Mouse (Mus musculus) layer of hippocampus, adult 8-10 months (tissue): Measurements from ENCODE around the gene Espnl. TPM values are rescaled to one million over a fixed set of nuclear protein-coding genes. Genes with fewer than 3 reads are reported as not detected.

Experiments
- DNase-seq, 2 experiments: peaks; one replicate each; pipeline ENCODE4 v3.0.0; 2022; ENCODE audit warnings: low spot score in 2 of 2
- total RNA-seq, 4 experiments: library from RNA; stranded (reverse); gene quantifications; 2 replicates each; pipeline ENCODE4 v1.2.4; 2022

Gene Espnl
- under 1 TPM in 1 of 4 experiments, not detected in 3; 0.16 TPM for total RNA-seq

DNA sequence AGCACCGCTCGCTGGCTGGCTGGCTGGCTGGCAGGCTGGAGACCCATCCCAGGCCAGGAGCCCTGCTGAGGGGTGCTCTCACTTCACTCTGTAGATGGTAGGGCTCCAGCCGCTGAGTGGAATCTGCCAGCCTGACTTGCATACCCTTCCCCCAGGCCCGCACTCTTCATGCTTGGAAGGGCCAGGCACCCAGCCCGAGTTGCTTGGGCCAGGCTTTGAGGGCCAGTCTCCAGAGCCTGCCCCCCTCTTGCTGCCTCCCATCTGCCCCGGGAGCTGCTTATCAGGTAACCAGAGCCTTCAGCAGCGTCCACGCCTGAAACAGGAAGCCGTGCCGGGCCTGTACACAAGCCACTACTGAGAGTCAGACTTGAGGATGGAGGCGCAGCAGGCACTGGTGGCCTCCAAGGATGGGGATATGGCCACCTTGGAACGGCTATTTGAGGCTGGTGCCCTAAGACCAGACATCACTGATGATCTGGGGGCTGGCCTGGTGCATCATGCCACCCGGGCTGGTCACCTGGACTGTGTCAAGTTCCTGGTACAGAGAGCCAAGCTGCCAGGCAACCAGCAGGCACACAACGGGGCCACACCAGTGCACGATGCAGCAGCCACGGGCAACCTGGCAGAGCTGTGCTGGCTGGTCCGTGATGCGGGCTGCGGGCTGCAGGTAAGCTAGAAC is at the start of gene Espnl:
Gene Espnl (plus strand): TSS at position 316 of the 679 bp plus-strand sequence.
- DNase-seq, result no peak

GRCm38 (mm10) chr1:91272260-91272659 is 49.6 kb upstream of the Espnl start:
- no peak for DNase-seq

- DNase-seq, result no peak
Observed at GRCm38 (mm10) chr1:91276581-91276980, 45.3 kb upstream of the Espnl start.

- no peak for DNase-seq
Observed at GRCm38 (mm10) chr1:91277480-91277879, 44.4 kb upstream of the Espnl start.

DNA sequence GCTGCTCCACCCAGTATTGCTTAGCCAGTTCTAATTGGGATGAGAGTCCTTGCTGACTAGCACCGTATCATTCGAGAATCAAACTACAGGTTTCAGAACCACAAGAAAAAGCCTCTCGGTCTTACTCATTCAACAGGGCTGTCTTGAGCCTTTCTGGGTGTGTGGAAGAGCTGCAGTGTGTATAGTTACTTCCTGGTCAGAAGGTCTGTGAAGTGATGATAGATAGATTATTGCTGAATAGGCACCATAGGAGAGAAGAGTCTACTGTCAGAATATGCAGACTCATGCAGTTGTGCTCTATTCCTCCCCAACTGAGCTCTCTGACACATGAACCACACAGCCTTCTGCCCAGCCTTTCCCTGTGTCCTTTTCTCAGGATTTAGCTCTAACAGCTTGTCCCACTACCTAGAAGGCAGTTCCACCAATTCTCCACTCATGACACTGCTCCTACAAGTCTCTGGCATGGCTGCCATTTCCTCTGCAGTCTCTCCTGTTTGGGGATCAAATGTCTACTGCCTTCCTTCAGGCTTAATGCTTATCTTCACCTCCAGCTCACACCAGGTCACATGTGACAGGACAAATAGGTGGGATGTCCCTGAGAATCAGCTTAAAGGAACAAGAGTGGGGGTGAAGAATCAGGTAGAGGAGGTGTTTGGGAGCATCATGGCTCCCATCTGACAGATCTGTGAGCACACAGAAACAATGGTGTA is 43.3 kb upstream of the Espnl start:
- DNase-seq, result no peak

- DNase-seq, result no peak
Observed at GRCm38 (mm10) chr1:91279126-91279525, 42.7 kb upstream of the Espnl start.

GRCm38 (mm10) chr1:91282582-91282981 is 39.3 kb upstream of the Espnl start:
- DNase-seq, result no peak

DNA sequence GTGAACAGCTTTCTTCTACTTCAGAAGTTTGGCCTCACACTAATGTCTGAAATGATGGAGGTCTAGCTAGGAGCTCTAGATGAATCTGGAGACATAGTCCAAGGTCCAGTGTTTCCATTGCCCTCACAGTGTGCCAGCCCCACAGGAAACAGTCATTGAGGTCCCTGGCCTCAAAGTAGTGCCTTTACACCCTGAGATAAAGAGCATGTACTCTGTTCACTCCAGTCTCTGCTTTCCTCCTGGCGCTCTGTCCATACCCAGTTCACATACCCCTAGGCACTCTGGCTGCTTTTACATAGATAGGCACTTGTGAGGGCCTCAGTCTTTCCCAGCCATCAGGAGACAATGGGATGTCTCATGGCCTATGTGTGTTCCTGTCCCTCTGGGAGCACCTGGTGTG is 32.5 kb upstream of the Espnl start:
- no peak for DNase-seq

GRCm38 (mm10) chr1:91292101-91292825 is 29.6 kb upstream of the Espnl start:
- DNase-seq, result no peak

- no peak for DNase-seq
Observed at GRCm38 (mm10) chr1:91295544-91295943, 26.3 kb upstream of the Espnl start.

- peak; percentile 94 to 95 for DNase-seq
Observed at GRCm38 (mm10) chr1:91297799-91298744, 23.8 kb upstream of the Espnl start, which contains the start of gene Scly. Gene Scly (plus strand): TSS chr1:91298338.

- DNase-seq, result no peak
Observed at GRCm38 (mm10) chr1:91299026-91299706, 22.7 kb upstream of the Espnl start.

- DNase-seq, result no peak
Observed at GRCm38 (mm10) chr1:91299707-91300426, 22.0 kb upstream of the Espnl start.

- DNase-seq, result no peak
Observed at GRCm38 (mm10) chr1:91301206-91301920, 20.5 kb upstream of the Espnl start.

DNA sequence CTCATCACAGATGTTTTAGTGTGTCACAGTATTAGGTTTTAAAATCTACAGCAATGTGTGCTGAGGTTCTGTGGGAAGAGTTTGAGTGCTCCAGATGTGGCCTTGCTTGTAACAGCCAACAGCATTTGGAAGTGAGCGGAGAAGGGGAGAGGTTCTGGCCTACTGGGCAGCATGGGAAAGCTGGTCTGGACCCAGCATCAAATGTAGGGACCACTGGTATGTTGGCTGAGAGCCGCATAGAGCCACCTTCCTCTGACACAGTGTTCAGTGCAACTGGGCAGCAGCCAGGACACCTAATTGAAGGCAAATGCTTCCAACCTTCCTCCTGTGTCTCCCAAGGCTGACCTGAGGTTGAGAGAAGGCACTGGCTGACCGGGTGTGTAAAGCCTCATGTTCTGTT is 19.9 kb upstream of the Espnl start:
- no peak for DNase-seq

GRCm38 (mm10) chr1:91304621-91305020 is 17.3 kb upstream of the Espnl start:
- DNase-seq, result no peak

DNA sequence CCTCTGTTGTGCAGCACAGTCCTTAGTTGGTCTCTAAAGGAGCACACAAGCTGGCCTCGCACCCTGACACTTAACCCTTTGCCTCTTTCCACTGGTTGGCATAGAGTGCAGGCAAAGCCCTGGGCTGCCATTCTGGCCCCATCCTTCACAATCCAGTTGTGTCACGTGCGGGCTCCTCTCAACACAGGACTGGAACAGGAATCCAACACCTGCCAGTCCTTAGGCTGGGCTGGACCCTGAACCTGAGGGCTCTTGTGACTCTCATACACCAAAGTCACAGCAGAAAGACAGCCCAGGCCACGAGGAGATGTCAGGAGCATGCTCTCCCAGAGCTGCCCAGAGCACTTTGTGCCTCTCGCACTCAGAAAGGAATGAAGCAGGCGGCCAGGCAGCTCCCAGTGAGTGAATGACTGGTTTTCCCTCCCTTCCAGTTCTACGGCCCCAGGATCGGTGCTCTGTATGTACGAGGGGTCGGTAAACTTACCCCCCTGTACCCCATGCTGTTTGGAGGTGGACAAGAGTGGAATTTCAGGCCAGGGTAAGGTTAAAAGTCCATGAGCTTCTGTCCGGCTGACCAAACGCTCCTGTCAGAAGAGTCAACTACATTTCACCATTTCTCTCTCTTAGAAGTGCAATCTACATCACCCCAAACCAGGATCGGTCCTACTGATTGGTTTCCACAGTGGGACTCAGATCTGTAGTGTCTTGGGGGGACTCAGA is 12.3 kb upstream of the Espnl start:
- DNase-seq, result no peak

GRCm38 (mm10) chr1:91312273-91312672 is 9.6 kb upstream of the Espnl start:
- no peak for DNase-seq

GRCm38 (mm10) chr1:91313251-91313650 is 8.6 kb upstream of the Espnl start:
- no peak for DNase-seq
